Comparison of ENCODE assay signal across 8 mouse cellular contexts in genomic region chr14:46564998-46565397, GRCm38 (mm10).
DNase-seq lines count a peak whose midpoint lies in the region; ATAC-seq and TF ChIP-seq lines count a peak whose summit lies in the region.

No protein-coding gene starts in this region.

- no peak overlapping the region for H3K27ac ChIP-seq in midbrain, embryonic 14.5 days (replicated peaks; ENCODE audit: low read depth, low read length)
- H3K27ac ChIP-seq in midbrain, embryonic 13.5 days, result no peak overlapping the region

- H3K4me2 ChIP-seq in midbrain, embryonic 14.5 days (ENCODE audit: low read length), result no peak overlapping the region
- no peak overlapping the region for H3K4me2 ChIP-seq in midbrain, embryonic 13.5 days (replicated peaks)

- CTCF ChIA-PET in Patski (lab: Charles Lee), result interaction anchor here (1.0 kb wide), 1 partner anchor 9 kb away, joined by 4 read pairs; no protein-coding TSS in a partner anchor

- H3K36me3 ChIP-seq in midbrain, embryonic 14.5 days (ENCODE audit: control insufficient read depth, insufficient read depth, low read length), result no peaks in the 10 kb centered on the region
- H3K36me3 ChIP-seq in midbrain, embryonic 13.5 days, result no peaks in the 10 kb centered on the region

- H3K27me3 ChIP-seq in midbrain, embryonic 14.5 days (ENCODE audit: control insufficient read depth, insufficient read depth, low read length), result no peaks in the 10 kb centered on the region
- H3K27me3 ChIP-seq in midbrain, embryonic 13.5 days, result no peaks in the 10 kb centered on the region
- H3K27me3 ChIP-seq in Patski, result no peaks in the 10 kb centered on the region

- peak; percentile 80 for TF ChIP-seq CTCF in Patski (IDR thresholded peaks at IDR 0.05)

- intact Hi-C loops in heart, postnatal 25 days (cut with DNase I), result loop anchor here (1.0 to 10.0 kb wide), 6 partner anchors 137 to 690 kb away; no protein-coding TSS in a partner anchor
- intact Hi-C loops in left cerebral cortex, postnatal 14 days (cut with DNase I), result loop anchor here (2.0 kb wide), 1 partner anchor 572 kb away; no protein-coding TSS in a partner anchor

- no peak for ATAC-seq in midbrain, embryonic 14.5 days (ENCODE audit: low FRiP score, low TSS enrichment)
- no peak for ATAC-seq in midbrain, embryonic 13.5 days
- no peak for ATAC-seq in Patski

- no peaks in the 10 kb centered on the region for H3K9me3 ChIP-seq in midbrain, embryonic 14.5 days (ENCODE audit: control insufficient read depth, low read length)
- no peaks in the 10 kb centered on the region for H3K9me3 ChIP-seq in midbrain, embryonic 13.5 days

- POLR2A ChIA-PET in Patski (lab: Charles Lee), result interaction anchor here (0.6 kb wide), 1 partner anchor 39 kb away, joined by 3 read pairs; no protein-coding TSS in a partner anchor

- H3K9ac ChIP-seq in midbrain, embryonic 14.5 days (replicated peaks; ENCODE audit: low read length), result no peak overlapping the region
- no peak overlapping the region for H3K9ac ChIP-seq in midbrain, embryonic 13.5 days (replicated peaks)

- in situ Hi-C loops in Patski (cut with MboI; ENCODE audit: low pct_unique_long_range_greater_than_20kb), result loop anchor here (5.0 kb wide), 1 partner anchor 137 kb away; no protein-coding TSS in a partner anchor

- no peaks in the 10 kb centered on the region for H3K4me1 ChIP-seq in midbrain, embryonic 14.5 days (ENCODE audit: control insufficient read depth, insufficient read depth, low read length)
- no peaks in the 10 kb centered on the region for H3K4me1 ChIP-seq in midbrain, embryonic 13.5 days (replicated peaks)

- DNase-seq in midbrain, embryonic 14.5 days, result peak; percentile 76
- no peak for DNase-seq in Patski (ENCODE audit: low read depth, low spot score)
- DNase-seq in embryo, embryonic 10.5 days (ENCODE audit: low spot score), result peak; percentile 84
- peak; percentile 17 for DNase-seq in heart, postnatal 25 days (ENCODE audit: low spot score)
- peak; percentile 58 to 60 for DNase-seq in left cerebral cortex, postnatal 14 days (ENCODE audit: low spot score in 2 of 2)
- peak; percentile 25 for DNase-seq in ovary, postnatal 36 days (ENCODE audit: low spot score)
- DNase-seq in spleen, adult 18-20 months, result no peak

- 18% methylated on average over 3 of the region's 3 CpGs for WGBS in midbrain, embryonic 14.5 days
- 10% methylated on average over 3 of the region's 3 CpGs for WGBS in midbrain, embryonic 13.5 days

- no peak overlapping the region for H3K4me3 ChIP-seq in midbrain, embryonic 14.5 days (replicated peaks; ENCODE audit: low read depth, low read length)
- no peak overlapping the region for H3K4me3 ChIP-seq in midbrain, embryonic 13.5 days (replicated peaks)

Comparison
In these comparisons a context has a peak if more than half of its experiments do, and no peak if none do; other contexts are left out.
1. DNase-seq: peak in midbrain, embryonic 14.5 days (single experiment), embryo, embryonic 10.5 days (single experiment), heart, postnatal 25 days (single experiment), left cerebral cortex, postnatal 14 days (2 of 2) and ovary, postnatal 36 days (single experiment); none in Patski (single experiment) and spleen, adult 18-20 months (0 of 2).